Mouse (Mus musculus) CH12.LX (cell line): ENCODE data around the gene Col7a1.

Experiments used
- CHD2 ChIP-seq: IDR thresholded peaks from 2 replicates; pipeline ENCODE4 v1.6.1; 2011; ENCODE audit warnings: low read length, improper control_type of control experiment
- CTCF ChIP-seq, 2 experiments: IDR thresholded peaks in 1 of 2; conservative IDR thresholded peaks in 1 of 2; 2 replicates each; pipeline ENCODE4 v1.5.1; 2011 to 2012; ENCODE audit warnings: low read depth in 2 of 2, low read length in 2 of 2, improper control_type of control experiment in 1 of 2, inconsistent platforms in 1 of 2, mild to moderate bottlenecking in 1 of 2, moderate library complexity in 1 of 2
- EP300 ChIP-seq: IDR thresholded peaks from 2 replicates; pipeline ENCODE4 v1.6.1; 2011; ENCODE audit warnings: low read length, improper control_type of control experiment
- ETS1 ChIP-seq: conservative IDR thresholded peaks from 2 replicates; pipeline ENCODE4 v1.6.1; 2012; ENCODE audit warnings: low read depth, mild to moderate bottlenecking, inconsistent platforms, low read length, improper control_type of control experiment, moderate library complexity
- MAFK ChIP-seq: IDR thresholded peaks from 2 replicates; pipeline ENCODE4 v1.6.1; 2011; ENCODE audit warnings: low read length, improper control_type of control experiment; ENCODE audit not compliant: insufficient replicate concordance
- MAX ChIP-seq: IDR thresholded peaks from 2 replicates; pipeline ENCODE4 v1.6.1; 2011; ENCODE audit warnings: low read length, improper control_type of control experiment
- NRF1 ChIP-seq: IDR thresholded peaks from 2 replicates; pipeline ENCODE4 v1.6.1; 2014; ENCODE audit warnings: low read depth, mild to moderate bottlenecking, inconsistent platforms, low read length, improper control_type of control experiment, moderate library complexity

- TF ChIP-seq MAFK (no peak), CHD2 (no peak), NRF1 (no peak), ETS1 (no peak), CTCF (conservative IDR thresholded peaks at IDR 0.05 in 1 of 2, IDR thresholded peaks at IDR 0.05 in 1 of 2; ENCODE audit: low read depth in 2 of 2, low read length in 2 of 2) (peak; percentile 94 to 98), MAX (no peak), EP300 (no peak)
Measured at GRCm38 (mm10) chr9:109000726-109001125, 47.3 kb downstream of the Col7a1 start.
